Mouse (Mus musculus) right cerebral cortex, adult 18-20 months (tissue): ENCODE measurements around the gene Pgghg.

Source experiments
- DNase-seq: peaks from one replicate; pipeline ENCODE4 v3.0.0; 2022; ENCODE audit warnings: mixed read lengths

Gene Pgghg

DNA sequence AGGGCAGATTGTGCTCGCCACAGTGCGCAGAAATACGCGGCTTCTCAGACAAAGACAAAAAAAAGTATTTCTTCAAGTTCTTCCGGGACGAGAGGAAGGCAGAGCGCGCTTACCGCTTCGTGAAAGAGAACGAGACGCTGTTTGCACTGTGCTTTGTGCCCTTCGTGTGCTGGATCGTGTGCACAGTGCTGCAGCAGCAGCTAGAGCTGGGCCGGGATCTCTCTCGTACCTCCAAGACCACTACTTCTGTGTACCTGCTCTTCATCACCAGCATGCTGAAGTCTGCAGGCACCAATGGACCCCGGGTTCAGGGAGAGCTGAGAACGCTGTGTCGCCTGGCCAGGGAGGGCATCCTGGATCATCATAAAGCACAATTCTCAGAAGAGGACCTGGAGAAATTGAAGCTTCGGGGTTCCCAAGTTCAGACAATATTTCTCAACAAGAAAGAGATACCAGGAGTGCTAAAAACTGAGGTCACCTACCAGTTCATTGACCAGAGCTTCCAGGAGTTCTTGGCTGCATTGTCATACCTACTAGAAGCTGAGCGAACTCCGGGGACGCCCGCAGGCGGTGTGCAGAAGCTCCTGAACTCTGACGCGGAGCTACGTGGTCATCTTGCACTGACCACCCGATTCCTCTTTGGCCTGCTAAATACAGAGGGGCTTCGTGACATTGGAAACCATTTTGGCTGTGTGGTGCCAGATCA lies 18.0 kb upstream of the Pgghg start:
- no peak for DNase-seq

DNA sequence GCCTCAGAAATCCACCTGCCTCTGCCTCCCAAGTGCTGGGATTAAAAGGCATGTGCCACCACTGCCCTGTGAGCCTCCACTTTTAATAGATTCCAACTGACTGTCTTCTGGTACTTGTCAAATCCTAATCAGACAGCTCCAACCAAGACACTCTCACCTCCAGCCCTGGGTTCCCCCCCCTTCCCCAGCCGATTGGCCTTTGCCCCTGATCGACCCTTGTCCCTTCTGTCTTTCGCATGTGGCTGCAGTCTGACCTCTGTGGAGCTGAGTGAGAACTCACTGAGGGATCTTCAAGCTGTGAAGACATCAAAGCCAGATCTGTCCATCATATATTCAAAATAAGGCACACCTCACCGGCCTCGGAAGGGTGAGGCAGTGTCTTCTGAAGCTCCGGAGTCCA lies 14.0 kb upstream of the Pgghg start:
- DNase-seq = no peak

DNA sequence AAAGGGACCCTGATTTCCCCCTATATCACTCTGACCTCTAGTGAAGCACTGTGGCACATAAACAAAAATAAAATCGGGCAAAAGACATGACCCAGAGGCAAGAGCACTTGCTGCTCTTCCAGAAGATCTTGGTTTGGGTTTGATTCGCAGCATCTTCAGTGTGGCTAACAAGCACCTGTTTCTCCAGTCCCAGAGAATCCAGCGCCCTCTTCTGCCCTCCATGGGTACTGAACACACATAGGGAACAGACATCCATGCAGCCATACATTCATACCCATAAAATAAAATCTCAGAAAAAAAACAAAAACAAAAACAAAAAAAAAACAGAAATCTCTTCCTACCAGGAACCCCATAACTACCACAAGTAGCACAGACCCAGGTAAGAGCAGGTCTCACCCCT lies 2.8 kb upstream of the Pgghg start:
- no peak for DNase-seq

DNA sequence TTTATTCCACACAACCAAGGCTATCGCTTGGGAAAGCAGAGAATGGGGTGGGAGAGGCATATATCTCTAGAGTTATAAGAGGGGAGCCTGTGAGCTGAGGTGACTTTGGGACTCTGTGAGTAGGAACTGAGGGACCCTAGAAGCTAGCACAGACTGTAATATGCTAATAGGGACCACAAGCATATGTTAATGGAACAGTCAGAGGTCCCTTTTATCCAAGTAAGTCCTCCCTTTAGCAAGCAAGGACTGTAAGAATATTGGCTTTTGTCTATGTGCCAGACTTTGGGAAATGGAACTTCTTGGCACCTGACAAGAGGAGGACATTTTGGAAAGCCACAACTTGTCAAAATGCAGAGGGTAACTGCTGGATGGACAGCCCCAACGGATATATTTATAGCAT lies 2.3 kb upstream of the Pgghg start:
- DNase-seq = no peak

DNA sequence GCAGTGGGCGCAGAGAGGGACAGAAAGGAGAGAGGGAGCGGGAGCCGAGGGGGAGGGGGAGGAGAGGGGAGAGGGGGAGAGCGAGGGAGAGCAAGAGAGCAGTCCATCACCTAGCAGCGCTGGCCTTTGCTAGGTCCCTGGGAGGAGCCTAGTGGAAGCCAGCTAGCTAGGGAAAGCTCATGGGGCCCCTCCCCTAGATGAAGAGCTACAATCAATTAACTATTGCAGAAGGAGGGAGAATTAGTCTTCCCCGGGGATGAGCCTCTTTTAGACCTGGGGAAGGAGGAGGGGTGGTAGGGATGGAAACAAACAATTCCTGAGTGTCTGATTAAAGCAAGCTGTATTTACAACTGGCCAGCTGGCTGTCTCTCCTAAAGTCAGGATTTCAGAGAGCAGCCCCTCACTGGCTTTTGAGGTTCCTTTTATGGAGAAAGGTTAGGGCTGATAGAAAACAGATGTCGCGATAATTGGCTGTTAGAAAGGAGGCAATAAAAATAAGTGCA lies 1.5 kb upstream of the Pgghg start:
- no peak for DNase-seq

DNA sequence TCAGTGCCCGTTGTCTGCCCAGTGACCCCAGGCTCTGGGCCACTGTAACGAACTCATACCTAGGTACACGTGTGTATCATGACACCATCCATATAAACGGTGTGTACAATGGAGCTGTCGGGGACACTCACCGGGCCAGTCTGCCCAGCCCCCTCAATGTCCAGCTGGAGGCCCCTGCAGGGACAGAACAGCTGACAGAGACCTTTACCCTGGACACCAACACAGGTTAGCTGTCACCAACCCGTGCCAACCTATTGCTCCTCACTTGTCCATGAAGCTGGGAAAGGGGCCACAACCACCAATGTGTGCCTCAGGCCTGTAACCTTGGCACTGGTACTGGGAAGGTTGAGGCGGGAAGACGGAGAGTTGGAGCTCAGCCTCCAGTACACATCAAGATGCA lies 1.1 kb downstream of the Pgghg start:
- no peak for DNase-seq

DNA sequence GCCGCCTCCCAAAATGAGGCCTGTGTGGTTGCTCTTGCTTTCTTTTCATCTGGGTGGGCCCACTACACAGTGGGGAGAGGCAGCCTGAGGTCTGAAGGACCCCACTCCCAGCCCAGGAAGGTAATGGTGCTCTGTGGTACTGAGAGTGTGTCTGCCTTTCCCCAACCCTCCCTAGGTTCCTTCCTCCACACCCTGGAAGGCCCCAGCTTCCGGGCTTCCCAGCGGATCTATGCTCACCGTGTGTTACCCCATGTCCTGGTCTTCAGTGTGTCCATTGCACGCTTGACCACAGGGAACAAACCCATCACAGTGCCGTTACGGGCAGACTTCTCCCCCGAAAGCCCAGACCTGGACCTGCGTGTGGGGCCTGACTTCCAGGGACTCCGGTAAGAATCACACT lies 1.6 kb downstream of the Pgghg start:
- no peak for DNase-seq

DNA sequence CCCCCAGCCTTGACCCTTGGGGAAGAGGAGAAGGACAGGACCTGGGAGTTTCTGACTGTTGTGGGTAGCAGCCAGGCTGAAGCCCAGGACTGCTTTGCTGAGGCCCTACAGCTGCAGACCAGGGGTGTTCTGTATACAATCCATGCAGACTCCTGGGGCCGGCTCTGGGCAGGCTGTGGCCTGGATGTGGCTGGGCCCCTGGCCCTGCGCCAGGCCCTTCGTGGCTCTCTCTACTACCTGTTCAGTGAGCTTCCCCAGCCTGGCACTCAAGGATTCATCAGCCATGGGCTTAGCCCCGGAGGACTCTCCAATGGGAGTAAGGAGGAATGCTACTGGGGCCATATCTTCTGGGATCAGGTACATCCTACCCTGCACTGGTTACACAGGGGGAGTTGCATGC lies 2.2 kb downstream of the Pgghg start:
- DNase-seq = no peak

DNA sequence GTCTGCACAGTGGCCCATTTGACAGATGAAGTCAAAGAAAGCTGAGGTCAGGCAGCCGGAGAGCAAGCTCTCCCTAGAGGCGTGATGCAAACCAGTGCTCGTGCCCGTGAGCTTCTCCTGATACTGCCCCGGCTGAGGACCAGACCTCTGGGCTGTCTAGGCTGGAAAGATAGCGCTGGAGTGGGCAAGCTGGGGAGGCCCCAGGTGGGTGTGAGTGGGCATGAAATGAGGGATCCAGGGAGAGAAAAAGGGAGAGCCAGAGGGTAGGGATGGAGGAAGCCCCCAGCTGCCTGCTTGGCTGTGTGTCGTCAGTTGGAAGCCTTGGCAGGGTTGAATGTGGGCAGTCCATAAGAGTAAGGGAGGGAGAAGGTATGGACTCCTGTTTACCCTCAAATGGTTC lies 3.0 kb downstream of the Pgghg start:
- no peak for DNase-seq

DNA sequence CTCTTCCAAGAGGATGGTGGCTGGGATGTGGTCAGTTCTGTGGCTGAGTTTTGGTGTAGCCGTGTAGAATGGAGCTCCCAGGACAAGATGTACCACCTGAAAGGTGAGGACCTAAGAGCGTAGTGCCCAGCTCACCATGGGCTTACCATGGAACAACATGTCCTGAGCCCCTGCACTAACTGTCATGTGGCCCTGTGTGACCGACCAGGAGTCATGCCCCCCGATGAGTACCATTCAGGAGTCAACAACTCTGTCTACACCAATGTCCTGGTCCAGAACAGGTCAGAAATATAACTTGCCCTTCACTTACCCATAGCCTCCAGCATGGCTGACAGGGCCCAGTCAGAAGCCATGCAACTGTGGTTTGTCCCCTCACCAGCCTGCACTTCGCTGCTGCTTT lies 4.1 kb downstream of the Pgghg start:
- DNase-seq = no peak

DNA sequence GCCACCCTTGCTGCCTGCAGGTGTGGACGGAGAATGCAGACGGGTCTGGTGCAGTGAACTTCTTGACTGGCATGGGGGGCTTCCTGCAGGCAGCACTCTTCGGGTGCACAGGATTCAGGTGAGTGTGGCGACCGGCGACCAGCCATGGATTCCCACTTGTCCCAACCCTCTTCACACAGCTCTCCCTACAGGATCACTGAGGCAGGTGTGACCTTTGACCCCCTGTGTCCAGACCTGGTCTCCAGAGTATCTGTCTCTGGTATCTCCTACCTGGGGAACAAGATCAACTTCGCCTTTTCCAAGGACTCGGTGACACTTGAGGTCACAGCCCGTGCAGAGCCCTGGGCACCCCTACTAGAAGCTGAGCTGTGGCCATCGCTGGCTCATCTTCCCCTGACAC lies 5.1 kb downstream of the Pgghg start:
- no peak for DNase-seq

DNA sequence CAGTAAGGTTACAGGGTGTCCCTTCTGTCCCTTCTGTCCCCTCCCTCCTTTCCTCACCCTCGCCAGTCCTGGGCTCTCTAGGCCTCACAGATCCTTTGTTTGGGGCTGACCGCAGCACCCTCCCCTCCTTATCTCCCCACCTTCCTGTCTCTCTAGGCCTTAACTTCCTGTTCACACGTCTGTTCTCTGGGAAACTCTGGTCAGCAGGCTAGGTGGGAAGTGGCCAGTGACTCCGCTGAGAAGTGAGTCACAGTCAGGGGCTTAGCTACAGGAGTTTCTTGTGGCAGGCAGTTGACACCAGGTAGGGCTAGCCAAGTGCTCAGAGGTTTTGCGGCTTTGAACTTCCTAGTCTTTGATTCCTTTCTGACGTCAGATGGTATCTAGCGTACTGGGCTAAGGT lies 5.8 kb downstream of the Pgghg start:
- DNase-seq = no peak

DNA sequence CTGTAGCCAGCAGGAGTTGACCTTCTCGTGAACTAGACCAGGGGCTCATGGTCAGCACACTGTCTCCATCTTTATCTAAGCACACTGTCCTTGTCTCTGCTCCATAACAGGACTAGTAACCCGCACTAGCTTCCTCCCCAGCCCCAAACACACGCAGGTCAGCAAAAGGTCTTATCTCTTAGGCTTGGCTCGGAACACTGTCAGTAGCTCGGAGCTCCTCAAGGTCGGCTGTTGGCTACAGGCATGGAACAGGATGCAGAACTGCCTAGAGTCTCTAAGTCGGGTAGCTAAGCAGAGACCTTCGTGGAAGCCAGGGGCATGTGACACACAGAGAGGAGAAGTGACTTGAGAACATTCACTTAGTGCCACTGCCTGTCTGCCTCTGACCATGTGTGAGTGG lies 7.0 kb downstream of the Pgghg start:
- DNase-seq = no peak

DNA sequence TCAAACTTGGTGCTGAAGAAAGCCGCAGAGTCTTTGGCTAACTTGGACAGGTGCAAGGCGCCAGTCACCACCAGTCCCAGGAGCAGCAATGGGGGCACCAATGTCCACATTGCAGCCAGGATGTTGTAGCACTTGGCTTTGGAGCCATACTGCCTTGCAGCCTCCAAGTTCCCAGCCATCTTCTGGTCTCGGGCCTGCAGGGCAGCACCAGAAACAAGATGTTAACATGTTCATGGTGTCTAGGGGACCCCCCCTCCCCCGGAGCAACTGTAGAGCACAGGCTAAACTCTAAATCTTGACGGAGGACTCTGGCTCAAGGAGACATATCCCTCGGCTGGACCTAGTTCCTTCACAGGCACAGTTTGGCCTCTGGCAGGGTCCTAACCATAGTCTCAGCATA lies 8.1 kb downstream of the Pgghg start:
- no peak for DNase-seq

DNA sequence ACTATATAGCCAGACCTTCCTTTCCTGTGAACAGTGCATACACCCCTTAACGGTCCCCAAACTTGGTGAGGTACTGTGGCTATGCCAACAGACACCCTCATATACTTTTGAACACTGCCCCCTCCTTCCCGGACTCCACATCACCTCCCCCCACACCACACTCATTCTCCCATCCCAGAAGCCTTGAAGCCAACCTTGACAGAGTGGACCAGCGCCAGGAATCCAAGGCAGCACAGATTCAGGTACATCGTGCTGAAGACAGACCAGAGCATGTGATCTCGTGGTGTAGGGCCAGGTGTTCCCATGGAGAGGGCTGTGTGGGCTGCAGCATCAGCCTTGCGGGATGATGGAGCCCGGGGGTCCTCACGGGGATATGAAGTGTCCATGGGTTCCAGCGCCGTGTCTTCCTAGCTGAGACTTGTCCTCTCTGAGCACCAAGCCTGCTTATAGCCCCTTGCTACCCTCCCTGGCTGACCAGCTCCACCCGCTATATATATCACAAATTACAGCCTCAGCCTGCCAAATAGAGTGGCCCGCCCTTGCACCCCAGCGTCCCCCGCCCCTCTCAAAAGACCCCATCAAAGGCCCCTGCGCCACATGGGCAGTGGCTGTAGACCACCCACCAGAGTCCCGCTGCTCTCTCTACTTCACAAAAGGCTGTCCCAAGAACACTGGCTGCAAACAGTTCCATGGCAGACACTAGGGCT lies 8.8 kb downstream of the Pgghg start, which contains the start of gene Ifitm5:
Ifitm5 (minus strand) TSS at position 468 of the 707 bp plus-strand sequence.
- no peak for DNase-seq

DNA sequence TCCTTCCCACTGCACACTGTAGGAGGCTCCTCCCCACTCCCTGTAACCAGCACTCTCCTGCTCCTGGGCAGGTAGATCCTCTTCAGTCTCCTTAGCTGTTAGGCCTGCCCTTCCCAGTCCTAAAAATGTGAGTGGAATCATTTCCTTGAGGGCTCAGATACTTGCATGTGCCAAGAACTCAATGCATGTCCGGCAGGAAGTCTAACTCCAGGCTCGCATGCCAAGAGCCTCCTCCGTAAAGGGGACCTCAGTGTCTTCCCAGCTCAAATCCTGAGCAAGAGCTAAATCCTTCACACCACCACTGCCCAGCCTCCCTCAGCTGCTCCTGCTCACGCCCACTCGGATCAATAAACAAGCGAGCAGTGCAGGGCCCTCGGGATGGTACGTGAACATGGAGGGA lies 9.9 kb downstream of the Pgghg start:
- no peak for DNase-seq

DNA sequence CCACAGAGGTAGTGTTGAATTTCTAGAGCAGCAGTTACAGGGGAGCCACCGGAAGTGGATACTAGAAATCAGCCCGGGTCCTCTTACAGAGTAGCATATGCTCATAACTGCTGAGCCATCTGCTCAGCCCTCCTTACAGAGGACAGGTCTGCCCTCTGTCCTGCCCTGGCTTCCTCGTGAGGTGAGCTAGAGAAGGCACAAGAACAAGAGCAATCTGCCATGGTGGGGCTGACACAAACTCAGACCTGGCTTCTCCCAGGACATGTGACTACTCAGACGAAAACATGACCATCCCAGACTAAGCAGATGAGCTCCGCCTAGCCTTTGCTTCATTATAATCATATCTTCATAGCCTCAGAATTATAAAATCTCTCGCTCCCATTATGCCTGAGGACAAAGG lies 10.6 kb downstream of the Pgghg start:
- DNase-seq = no peak

DNA sequence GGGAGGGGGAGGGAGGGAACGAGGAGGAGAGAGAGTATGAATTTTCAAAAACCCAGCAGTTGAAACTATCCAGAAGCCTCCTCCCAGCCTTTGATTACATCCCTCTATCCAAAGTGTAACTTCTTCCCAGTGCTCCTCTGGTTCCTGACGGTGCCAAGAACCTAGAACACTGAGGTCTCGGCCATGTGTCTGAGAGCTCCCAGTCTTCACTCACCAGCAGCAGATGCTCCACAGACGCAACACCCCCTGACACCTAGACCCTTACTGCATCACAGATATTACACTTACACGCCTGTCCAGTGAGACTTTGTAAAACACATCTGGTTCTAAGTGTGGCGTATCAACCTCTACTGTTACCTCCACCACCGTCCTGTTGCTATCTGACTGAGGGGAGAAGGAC lies 11.2 kb downstream of the Pgghg start:
- no peak for DNase-seq

DNA sequence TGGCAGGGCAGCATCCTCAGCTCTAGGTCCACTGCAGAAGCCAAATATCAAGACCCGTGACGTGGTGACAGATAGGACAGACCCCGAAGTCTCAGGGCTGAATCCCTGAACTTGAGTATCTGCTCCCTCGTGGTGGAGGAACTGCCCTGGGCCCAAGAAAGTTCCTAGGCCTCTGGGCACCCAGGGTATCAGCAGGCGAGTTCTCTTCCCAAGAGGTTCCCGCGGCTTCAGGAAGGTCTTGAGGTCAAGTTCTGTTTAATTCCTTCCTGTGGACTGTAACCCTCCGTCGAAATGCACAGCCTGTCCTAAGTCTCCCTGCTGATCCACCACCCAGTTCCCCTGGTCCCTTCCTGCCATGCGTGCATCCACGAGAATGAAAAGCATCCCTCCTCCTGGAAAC lies 11.9 kb downstream of the Pgghg start:
- no peak for DNase-seq

DNA sequence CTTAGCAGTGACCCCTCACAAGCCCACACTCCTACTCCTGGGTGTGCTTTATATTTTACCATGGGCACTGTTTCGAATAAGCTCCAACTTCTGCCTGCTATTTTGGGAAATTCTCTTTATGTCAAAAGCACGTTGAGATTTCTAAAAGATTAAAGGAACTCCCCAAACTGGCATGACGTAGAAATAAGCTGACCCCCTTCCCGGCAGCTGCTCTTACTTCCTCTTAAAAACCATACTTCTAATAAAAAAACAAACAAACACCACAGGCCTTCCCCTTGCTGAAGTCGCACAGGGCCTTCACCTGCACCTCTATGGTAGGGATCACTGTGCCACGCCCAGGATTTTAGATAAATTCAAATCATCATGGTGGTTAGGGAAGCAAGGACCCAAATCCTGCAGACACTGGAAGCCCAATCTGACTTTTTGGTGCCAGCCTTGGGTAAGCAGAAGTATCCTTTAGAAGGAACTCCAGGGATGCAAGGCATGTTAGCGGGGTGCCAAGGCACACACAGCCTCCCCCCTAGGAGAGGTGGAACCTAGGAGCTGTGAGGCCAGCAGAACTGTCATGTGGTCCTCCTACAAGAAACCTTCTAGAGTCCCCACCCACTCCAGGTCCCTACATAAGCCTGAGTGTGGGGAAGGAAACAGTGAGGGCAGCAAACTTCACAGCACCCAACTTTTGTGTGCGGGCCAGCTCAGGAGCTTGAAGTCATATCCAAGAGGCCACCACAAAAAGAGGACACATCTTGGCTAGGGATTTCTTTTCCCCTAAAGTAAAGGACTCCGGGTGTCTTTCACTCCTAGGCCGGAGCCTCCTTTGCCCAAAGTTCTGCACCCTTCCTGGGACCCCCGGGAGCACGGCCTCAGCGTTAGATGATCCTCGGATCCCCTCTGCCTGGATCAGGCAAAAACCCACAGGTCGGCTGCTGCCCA lies 12.9 kb downstream of the Pgghg start:
- no peak for DNase-seq

DNA sequence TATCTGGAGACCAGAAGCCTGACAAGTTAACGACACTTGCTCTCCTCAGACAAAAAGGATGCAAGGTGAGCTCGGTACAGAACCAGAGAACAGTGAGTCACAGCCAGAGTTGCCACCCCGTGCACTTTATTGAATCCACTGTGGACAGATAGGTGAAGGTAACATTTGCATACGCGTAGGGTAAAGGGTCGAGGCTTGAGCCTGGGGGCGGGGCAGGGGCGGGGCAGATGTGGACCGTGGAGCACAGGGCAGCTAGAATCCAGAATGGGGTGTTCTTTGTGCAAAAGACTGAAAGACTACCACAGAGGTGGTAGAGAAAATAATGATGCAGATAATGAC lies 13.5 kb downstream of the Pgghg start:
- no peak for DNase-seq

DNA sequence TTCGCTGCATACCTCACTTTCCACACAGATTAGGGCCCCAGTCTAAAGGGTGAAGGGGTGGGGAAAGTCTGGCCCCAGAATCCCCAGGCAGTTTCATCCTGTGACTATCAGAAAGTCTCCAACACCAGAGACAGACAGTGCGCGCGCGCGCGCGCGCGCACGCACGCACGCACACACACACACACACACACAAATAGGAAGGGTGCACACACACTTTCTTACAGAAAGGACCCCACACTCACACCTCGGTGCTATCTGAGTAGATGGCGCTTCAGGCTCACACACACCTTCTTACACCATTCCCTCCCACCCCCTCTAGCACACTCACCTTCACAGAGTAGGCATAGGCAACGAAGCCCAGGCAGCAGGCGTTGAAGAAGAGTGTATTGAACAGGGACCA lies 14.2 kb downstream of the Pgghg start:
- no peak for DNase-seq

DNA sequence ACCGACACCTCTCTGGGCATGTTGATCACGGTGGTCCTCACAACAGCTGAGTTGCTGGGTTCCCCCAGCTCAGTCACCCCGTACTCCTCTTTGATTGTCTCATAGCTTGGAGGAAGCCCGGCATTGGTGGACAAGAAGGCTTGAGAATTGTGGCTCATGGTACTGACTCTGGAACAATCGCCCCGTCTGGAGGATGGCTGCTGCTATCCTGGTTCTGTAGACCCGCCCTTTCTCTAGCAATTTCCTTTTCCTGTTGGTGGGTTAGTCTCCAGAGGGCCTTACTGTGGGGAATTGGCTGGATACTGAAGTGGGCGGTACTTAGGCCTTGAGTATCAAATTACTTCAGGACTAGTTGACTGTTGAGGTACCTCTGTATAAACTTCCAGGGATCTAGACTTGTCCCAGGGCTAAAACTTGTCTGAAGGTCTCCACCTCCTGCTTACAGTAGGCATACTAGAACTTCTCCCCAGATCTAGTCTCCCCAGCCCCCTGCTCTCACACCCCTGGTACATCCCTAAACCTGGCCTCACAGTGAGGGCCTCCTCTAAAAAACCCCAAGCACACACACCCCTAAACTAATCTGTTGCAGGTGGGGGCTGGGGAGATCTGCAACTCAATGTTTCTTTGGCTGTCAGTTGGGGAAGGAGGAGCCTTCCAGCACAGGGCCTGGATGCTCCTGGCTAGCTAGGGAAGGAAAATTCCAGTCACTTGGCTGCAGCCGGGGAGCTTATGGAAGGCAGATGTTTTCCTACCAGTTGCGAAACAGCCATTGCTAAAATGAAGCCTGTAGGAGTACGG lies 14.8 kb downstream of the Pgghg start, which contains the start of the genes Gm45717 and Ifitm2:
Gm45717 (minus strand) TSS at position 180 of the 798 bp plus-strand sequence.
Ifitm2 (minus strand) TSS at position 230 of the 798 bp plus-strand sequence.
- peak; percentile 74 for DNase-seq
